Mouse (Mus musculus) layer of hippocampus, adult 2 months (tissue): ENCODE data around the gene Gm17387. TPM values are rescaled to one million over a fixed set of nuclear protein-coding genes. Genes with fewer than 3 reads are reported as not detected.

Source experiments
- DNase-seq, 2 experiments: peaks; one replicate each; pipeline ENCODE4 v3.0.0; 2022; ENCODE audit warnings: low spot score in 2 of 2
- H3K27ac ChIP-seq: fragments of 200-600 bp; 2 replicates; pipeline ENCODE4 v1.8.1; 2022
- H3K4me3 ChIP-seq: fragments of 200-600 bp; 2 replicates; pipeline ENCODE4 v1.8.1; 2022; ENCODE audit warnings: mild to moderate bottlenecking
- CTCF ChIP-seq: fragments of 200-600 bp; conservative IDR thresholded peaks from 2 replicates; pipeline ENCODE4 v1.8.1; 2022; ENCODE audit warnings: antibody characterized with exemption, mild to moderate bottlenecking, moderate library complexity
- long read RNA-seq, 2 experiments: library from polyadenylated mRNA; stranded (forward); transcript quantifications; one replicate each; pipeline ENCODE4 v2.0.0; 2021; ENCODE audit warnings: borderline mapping rate in 2 of 2
- total RNA-seq, 2 experiments: library from RNA; stranded (reverse); gene quantifications; 2 replicates each; pipeline ENCODE4 v1.2.3; 2021

The Gm17387 gene
- not detected for total RNA-seq
- long read RNA-seq, experiment 1, result 0 reads
- long read RNA-seq, experiment 2, result 0 reads

- TF ChIP-seq CTCF, result no peak
- no peak for DNase-seq
- no peak within 1 kb of the TSS for H3K27ac ChIP-seq
- H3K4me3 ChIP-seq, result no peak within 1 kb of the TSS
Observed at GRCm38 (mm10) chr7:141028831-141029230, at the start of gene Gm17387. Gm17387 (plus strand) TSS chr7:141029131.

- DNase-seq, result no peak
Observed at GRCm38 (mm10) chr7:140981704-140982103, 47.2 kb upstream of the Gm17387 start.

GRCm38 (mm10) chr7:140982971-140983370 lies 46.0 kb upstream of the Gm17387 start:
- no peak for DNase-seq
- H3K27ac ChIP-seq, result no peak overlapping the region
- H3K4me3 ChIP-seq, result no peak overlapping the region
- TF ChIP-seq CTCF, result no peak

More at GRCm38 (mm10) chr7:140981704-140982103, 47.2 kb upstream of the Gm17387 start:
- Histone ChIP-seq H3K27ac (no peak overlapping the region), H3K4me3 (no peak overlapping the region)
- no peak for TF ChIP-seq CTCF

- Histone ChIP-seq H3K4me3 (no peak overlapping the region), H3K27ac (no peak overlapping the region)
- DNase-seq, result peak; percentile 25 to 43
- no peak for TF ChIP-seq CTCF
Observed at GRCm38 (mm10) chr7:140987182-140988138, 41.5 kb upstream of the Gm17387 start.

GRCm38 (mm10) chr7:140989022-140989421 lies 39.9 kb upstream of the Gm17387 start:
- Histone ChIP-seq H3K27ac (no peak overlapping the region), H3K4me3 (no peak overlapping the region)
- no peak for TF ChIP-seq CTCF
- no peak for DNase-seq

GRCm38 (mm10) chr7:140990185-140990584 lies 38.7 kb upstream of the Gm17387 start:
- H3K27ac ChIP-seq, result no peak overlapping the region

GRCm38 (mm10) chr7:140990622-140991021 lies 38.3 kb upstream of the Gm17387 start:
- no peak overlapping the region for H3K4me3 ChIP-seq
- TF ChIP-seq CTCF, result no peak
- DNase-seq, result no peak
- no peak overlapping the region for H3K27ac ChIP-seq

More at GRCm38 (mm10) chr7:140990185-140990584, 38.7 kb upstream of the Gm17387 start:
- TF ChIP-seq CTCF, result no peak
- DNase-seq, result no peak
- no peak overlapping the region for H3K4me3 ChIP-seq

- TF ChIP-seq CTCF, result no peak
- H3K27ac ChIP-seq, result no peak overlapping the region
- no peak overlapping the region for H3K4me3 ChIP-seq
- no peak for DNase-seq
Observed at GRCm38 (mm10) chr7:140991117-140991689, 37.7 kb upstream of the Gm17387 start.

GRCm38 (mm10) chr7:140997817-140998216 lies 31.1 kb upstream of the Gm17387 start:
- TF ChIP-seq CTCF, result no peak
- no peak overlapping the region for H3K4me3 ChIP-seq
- no peak for DNase-seq
- H3K27ac ChIP-seq, result no peak overlapping the region

GRCm38 (mm10) chr7:140998853-140999700 lies 29.9 kb upstream of the Gm17387 start:
- H3K27ac ChIP-seq, result no peak overlapping the region
- no peak for TF ChIP-seq CTCF
- DNase-seq, result no peak
- H3K4me3 ChIP-seq, result no peak overlapping the region

- no peak for DNase-seq
- no peak for TF ChIP-seq CTCF
- Histone ChIP-seq H3K27ac (no peak overlapping the region), H3K4me3 (no peak overlapping the region)
Observed at GRCm38 (mm10) chr7:141000881-141001708, 27.8 kb upstream of the Gm17387 start.
